Mouse (Mus musculus) layer of hippocampus, postnatal 10 days (tissue): ENCODE measurements around the gene Pamr1. TPM values are rescaled to one million over a fixed set of nuclear protein-coding genes. Genes with fewer than 3 reads are reported as not detected.

Source experiments
- DNase-seq, 2 experiments: peaks; one replicate each; pipeline ENCODE4 v3.0.0; 2021; ENCODE audit warnings: low spot score in 2 of 2
- long read RNA-seq: library from polyadenylated mRNA; stranded (forward); transcript quantifications from one replicate; pipeline ENCODE4 v2.0.0, GENCODE M21; 2023
- total RNA-seq, 2 experiments: library from RNA; stranded (reverse); gene quantifications; 2 replicates each; pipeline ENCODE4 v1.2.3; 2021

The Pamr1 gene
- total RNA-seq = 10 to 100 TPM; 11.1 to 13.3 TPM
- long read RNA-seq, transcript Pamr1-201 (11 exons, 2,864 nt) = major isoform, 5 of 9 reads
- long read RNA-seq, partial matches to known transcripts = 3 of 9 reads
- long read RNA-seq, other reads (novel, unspliced or antisense) = 1 of 9 reads

DNA sequence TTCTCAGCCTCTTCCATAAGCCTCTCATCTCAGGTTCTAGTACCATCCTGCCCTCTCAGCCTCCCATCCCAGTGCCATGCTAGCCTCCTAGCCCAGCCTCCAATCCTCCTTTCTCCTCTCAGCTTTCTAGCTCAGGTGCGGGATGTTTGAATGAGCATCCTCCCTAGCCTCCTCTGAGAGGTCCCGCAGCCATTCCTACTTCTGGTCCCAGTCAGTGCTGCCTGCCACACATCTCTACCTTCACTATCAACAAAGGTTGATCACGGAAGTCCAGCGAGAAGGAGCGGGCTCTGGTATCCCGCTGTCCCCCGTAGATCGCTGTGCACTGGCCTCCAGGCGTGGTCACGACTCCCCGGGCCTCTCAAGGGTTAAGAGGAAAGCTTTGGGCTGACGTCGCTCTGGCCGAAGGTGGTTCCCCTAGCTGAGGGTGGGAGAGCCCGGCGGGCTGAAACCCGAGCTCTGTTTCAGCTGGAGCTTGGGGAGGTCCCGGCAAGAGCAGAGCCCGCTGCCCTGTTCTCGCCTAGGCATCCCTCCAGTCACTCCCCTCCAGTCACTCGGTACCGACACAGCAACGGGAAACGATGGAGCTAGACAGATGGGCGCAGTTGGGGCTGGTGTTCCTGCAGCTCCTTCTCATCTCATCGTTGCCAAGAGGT lies at the start of gene Pamr1:
Gene Pamr1 (plus strand): TSS at position 402 of the 656 bp plus-strand sequence.
- peak; percentile 25 to 30 for DNase-seq

DNA sequence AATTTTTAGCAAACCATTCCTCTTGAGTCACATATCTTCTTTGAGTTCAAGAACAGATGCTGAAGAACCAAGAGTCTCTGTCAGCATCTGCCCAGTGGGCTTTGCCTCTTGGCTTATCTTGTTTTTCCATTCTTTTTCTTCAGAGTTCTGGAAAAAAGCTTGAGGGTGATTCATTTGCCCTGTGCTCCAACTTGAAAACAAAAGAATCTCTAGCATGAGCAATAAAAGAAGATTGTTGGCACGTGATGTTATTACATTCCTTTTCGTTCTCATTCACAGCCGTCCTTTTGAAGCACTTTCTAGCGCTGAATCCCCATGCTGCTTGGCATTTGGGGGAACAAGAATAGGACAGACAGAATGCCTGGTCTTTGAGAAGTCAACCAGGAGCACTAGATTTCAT lies 42.2 kb upstream of the Pamr1 start:
- no peak for DNase-seq

DNA sequence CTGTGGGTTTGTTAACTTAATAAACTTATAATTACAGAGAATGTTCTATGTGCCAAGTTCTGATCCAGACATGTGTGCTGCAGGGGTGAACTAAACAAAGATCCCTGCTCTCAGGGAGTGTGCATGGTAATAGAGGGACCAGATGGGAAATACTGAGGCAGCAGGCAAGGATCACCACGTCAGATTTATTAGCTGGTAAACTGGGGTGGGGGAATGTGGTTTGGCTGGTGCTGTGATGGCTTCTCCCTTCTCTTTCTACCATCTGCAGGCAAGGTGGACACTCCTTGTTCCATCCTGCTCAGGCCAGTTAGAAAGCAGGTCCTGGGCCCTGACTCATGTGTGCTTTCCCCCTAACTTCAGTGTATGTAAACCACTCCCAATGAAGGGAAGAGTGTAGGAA lies 41.7 kb upstream of the Pamr1 start:
- DNase-seq = no peak

DNA sequence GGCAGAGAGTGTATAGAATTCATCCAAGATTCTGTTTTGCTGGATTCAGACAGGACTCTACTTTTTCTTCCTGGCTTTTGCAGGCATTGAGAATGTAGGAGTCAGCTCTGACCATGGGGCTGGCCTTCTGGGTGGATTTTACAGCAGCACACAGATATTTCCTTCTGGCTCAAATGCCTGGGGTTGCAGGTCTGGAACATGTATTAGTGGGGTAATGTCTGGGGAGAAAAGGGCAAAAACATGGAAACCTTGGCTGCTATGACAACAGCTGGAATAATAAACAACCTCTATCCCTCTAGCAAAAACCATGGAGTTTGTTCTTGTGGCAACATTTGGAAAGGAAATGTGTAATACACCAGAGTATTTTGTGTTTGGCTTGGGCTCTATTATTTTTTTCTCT lies 29.9 kb upstream of the Pamr1 start:
- no peak for DNase-seq

DNA sequence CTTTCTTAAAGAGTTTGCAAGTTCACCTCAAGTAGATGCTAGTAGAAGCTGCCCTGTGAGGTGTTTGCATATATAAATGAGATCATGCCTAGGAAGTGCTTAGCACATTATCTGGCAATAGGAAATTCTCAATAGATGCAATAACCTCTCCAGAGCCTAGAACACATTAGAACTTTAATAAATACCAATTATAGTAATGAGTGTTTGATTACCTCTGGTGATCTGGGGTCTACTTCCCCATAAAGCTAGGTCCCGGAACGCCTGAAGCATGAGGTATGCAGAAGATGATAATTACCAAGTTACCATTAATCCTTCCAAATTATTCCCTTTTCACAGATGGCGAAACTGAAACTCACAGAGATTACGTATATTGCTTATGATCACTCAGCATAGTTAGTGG lies 22.2 kb upstream of the Pamr1 start:
- no peak for DNase-seq

DNA sequence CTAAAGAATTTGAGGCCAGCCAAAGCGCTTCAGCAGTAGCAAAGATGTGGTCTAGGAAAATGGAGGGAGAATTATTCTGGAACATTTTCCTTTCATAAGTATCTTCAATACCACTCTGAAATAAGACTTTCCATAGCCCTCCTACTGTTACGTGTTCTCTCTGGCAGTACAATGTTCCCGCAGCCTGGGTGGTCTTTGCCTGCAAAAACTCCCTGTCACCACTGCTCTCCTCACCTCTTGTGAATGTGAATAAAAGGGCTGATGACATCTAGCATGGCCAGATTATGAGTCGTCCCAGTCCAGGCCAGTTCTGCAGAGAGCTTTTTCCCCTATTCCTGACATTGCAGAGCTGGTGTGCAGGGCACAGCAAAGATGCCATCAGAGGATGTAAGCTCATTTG lies 16.4 kb upstream of the Pamr1 start:
- DNase-seq = no peak

DNA sequence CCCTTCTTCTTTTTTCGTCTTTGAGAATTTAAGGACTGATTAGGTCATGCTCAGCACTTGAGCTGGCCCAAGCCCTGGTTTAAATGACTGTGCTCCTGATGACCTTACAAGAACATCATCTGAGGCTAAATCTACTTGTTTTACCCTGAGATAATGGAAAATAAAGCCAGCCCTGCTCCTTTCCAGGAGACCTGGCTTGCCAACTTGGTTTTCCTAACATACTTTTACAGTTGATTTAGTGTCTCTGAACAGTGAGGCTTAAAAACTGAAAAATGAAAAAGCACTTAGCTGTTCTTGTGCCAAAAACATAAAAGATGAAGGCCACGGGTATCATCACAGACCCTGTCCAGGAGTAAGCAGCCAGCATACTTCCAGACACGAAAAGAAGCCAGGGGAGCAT lies 13.0 kb upstream of the Pamr1 start:
- no peak for DNase-seq

DNA sequence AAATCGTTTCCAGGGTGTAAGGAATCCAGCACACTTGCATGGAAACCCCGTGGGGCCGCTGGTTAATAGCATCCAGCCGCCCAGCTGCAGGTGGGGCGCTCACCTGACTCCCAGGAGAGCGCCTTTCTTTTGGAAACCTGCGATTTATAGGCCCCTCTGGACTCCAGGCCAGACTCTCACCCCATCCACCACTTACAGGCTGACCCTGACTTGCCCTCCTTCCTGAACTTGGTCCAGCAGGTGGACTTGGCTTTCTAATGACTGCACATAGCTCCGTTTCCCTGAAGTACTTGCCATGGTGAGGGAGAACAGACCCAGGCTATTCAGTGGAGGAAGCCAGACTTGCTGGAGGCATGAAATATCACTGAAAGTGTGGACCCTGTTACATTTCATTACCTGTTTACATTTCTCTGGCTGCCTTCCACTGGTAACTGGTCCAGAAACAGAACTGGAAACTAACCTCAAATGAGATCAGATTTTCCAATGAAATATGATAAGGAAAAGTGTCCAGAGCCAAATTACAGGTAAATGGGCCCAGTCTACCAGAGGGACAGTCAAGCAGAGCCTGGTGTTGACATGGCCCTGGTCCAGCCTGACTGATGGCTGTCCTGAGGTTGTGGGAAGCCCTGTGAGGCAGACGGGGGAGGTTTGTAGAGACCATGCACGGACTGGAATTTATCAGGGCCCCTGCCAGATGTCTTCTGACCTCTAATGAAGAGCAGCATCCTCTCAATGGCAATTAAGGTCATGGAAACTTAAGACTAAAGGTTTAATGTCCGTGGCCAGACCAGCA lies 9.2 kb upstream of the Pamr1 start:
- no peak for DNase-seq

DNA sequence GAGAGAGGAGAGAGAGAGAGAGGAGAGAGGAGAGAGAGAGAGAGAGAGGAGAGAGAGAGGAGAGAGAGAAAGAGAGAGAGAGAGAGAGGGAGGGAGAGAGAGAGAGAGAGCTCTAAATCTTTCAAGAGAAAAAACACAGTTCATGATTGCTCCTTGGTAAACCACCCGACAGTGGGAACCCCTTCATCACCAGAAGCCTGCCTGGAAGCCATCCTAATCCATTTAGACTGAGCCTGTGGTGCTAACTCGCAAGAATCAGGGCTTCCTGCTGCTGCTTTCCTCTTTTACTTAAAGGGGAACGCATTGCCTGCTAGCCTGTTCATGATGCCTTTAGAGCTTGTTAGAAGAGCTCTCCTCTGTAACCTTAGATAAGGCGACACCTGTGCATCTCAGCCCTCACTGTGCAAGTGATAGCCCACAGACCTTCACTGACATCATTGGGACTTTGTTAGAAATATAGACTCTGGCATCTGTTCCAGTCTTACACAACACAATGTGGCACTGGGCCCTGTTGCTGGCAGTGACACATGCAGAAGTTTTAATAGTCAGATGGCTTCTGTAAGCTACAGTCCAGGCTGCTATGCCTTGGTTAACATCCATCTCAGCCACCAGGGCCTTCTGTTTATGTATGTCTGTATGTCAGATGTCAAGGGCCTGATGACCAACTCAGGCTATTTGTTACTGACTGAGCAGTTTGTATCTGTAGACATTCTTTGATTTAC lies 8.2 kb upstream of the Pamr1 start:
- DNase-seq = peak; percentile 16 to 27

DNA sequence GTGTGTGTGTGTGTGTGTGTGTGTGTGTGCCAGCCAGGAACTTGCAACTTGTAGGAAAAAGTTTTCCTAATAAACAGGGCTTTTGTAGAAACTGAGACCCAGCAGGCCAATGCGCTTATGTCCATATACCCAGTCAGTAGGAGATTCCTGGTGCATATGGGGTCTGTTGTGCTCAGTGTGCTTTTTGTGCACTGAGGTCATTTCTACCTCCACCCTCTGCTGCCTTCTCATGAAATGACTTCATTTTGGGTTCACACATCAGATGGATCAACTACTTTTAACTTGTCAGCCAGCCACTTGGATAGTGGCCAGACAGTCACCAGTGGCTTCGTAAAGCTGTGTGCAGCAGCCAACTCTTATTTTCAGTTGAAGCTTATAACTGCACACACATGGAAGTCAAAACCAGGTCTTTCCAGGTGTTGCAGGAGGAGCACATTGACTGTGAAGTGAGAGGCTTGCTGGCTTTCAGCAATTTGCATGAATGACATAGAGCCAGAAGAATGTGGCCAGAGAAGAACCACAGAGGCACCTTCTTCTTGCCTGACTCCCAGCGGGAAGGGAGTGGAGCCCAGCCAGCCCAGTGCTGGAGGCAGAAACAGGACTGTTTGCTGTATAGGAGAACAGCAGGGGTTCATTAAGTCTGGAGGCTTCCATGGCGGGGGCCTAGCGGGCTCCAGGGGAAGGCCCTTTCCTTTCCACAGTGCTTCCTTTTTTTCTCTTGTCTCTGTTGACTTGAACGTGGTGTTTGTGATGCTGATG lies 5.7 kb upstream of the Pamr1 start:
- no peak for DNase-seq

DNA sequence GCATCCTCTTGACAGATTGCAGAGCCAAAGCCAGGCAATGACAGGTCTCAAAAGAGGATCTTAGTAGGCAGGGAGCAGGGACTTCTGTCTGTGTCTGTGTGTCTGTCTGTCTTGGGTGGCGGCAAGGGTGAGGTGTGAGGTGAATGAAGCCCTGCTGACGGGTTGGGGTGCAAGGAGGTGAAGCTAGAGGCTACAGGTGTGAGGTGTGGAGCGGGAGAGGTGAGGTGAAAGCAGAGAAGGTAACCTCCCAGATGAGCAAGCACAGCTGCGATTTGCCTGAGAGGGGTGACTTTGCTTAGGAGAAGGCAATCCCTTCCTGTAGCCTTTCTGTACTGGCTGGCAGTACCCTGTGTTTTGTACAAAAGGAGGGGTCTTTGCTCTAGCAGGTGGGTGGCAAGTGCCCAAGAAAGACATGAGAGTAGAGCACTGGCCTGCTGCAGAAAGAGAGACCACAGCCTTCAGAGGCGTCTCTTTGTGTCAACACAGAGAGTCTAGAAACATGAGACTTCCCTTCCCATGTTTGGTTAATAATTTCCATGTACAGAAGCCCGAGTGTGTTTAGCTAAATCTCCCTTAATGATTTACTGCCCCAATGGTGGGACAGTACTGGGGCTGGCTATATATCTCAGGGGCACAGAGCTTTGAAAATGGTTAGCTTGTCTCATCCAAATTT lies 1.2 kb downstream of the Pamr1 start:
- no peak for DNase-seq

DNA sequence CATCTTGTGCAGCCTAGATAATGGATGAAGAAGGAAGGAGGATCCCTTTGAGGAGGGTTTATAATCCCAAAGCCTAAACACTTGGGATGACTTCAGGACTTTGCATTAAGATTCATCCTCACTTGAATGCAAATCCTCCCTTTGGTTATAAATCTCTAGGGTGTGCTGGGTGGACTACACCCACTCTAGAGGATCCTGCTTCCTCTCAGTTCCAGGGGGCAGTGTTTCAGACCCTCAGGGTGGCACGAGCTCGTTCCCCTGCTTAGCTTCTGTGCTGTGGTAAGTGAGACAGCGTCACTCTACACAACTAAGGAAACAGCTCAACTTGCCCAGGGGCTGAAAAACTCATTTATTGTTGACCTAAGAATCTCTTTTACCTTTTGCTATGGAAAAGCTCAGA lies 1.8 kb downstream of the Pamr1 start:
- no peak for DNase-seq

DNA sequence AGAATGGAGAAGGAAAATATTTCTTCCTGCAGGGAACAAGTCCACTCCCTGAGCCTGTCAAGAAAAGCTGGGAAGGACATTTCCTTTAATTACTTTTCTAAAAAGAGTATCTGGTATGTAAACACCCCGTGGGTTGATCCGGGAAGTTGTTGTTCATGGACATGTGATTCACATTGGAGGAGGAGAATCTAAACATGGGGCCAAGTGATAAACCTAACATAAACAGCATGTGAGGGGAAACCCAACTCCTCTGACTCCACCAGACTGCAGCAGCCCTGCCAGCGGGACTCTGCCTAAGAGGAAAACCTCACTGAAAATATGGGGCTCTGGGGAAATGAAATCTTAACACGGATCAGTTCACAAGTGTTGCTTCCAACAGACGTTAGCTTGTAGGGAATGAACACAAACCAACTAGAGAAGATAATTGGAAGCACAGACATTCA lies 2.3 kb downstream of the Pamr1 start:
- DNase-seq = no peak

DNA sequence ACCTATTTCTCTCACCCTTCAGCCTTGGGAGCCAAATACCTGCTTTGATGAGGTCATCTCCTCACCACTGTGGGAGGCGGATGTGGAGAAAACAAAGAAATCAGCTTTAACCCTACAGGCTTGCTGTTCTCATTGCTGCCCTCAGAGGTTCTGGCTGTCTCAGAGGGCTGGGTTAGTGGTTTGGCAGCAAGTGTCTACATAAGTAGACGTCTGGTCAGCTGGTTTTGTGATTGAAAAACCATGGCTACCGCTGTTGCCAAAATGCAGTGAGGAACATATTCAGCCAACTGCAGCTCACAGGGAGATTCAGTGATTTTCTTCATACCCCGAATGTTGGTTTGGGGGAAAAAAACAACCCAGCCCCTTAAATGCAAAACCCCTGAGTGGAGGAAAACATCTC lies 7.3 kb downstream of the Pamr1 start:
- no peak for DNase-seq

DNA sequence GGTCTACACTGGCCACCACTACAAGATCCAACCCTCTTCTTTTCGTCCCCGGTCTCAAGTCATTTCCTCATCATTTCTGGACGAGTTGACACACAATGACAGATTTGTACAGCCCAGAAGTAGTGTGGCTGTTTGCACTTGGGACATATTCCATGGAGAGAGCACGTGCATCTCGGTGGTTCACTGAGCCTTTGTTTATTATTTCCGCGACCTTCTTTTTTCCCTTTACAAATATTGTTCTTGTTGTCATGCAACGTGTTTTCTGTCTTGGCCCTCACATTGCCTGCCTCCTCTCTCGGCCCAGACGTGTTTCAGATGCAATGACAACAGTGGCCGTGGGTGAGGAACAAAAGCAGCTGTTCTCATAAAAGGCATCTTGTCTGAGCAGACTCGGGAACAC lies 9.2 kb downstream of the Pamr1 start:
- no peak for DNase-seq

DNA sequence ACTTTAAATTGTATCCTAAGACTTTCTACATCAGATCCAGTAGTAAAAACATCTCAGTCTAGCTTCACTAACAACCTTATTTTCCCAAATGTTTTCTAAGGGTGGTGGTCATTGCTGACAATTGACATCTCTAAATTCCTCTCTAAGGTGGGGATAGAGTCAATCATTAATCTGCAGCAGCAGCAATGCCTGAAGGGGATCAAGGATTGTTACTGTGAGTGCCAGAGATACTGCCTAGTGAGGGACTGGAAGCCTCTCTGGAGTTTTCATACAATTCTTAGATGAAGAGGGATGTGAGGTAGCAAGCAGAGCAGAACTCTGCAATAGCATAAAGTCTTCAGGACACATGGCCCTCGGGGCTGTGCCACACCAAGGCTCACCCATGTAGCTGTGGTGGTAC lies 14.0 kb downstream of the Pamr1 start:
- no peak for DNase-seq

DNA sequence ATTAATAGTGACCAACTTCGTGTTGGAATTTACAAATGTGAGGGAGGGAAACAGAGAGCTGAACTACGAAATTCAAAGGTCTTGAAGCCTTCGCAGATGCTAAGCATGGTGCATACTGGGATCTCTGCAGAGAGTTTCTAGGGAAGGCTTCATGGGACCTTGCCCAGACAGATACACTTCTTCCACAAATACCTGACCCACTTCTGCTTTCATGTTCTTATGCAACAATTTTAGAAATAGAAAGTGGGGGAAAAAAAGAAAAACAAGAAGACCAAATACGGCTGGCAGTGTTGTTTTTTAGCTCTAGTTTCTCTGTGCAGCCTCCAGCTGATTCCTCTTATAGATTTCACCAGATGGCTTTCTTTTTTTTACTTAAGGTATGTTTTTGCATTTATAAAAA lies 29.4 kb downstream of the Pamr1 start:
- no peak for DNase-seq

DNA sequence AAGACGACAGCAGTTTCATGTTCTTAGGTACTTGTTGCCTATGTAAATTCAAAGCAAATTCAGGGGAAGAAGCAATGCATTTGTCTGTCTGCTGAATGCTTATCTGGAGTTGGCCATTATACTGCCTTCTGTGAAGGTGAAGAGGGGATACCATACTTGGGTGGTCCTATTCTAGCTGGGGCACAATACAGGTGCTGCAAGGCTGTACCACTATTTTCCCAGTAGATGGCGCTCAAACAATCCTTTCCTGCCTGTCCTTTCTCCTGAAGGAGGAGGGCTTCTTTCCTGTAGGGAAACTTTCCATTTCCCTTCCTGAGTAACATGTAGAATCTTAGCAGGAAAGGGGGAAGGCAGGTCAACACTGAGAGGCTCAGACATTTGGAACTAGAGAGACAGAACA lies 40.2 kb downstream of the Pamr1 start:
- DNase-seq = peak; percentile 46 to 54

DNA sequence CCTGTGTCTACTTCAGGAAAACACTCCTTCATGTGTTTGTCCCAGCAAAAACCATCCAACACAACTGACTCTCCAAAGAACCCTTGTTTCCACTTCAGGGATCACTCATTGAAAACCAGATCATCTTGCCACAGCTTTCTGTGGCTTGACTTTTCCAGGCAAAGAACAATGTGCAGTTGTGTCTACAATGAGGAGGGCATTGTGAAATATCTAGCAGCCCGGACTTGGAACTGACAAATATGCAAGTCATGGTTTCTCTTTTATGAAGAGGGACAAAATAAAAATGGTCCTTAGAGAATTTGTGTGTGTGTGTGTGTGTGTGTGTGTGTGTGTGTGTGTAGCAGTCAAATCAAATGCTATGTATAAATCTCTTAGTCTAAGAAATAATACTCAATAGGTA lies 44.7 kb downstream of the Pamr1 start:
- DNase-seq = no peak

DNA sequence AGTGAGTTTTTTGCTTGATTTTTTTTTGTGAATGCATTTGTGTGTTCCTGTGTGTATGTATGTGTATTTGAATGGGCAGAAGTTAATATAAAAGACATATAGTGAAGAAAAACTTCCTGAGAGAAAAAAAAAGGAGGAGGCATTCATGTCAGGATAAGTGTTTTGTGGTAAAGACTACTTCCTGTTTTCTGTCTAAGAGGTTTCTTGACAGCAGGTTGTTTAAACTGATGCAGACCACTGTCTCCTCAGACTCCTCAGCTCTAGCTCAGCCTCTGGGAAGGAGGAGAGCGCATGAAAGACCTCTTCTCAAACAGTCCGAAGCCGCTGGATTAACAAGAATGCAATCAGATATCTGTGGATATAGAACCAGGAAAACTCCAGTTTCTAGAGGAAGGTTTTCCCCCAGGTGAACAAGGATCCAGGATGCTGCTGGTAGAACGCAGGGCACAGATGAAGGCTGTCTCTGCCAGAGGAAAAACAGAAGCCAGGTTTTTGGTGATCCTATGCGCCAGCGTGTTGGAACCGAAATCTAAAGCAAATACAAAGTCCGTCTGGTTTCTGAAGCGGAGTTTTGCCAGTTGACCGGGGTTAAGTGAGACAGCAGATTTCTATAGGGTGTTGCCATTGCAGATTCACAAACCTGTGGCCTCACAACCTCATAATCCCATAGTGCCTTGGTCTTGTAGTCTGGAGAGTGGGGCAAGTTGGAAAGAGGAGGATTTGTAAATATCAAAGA lies 45.8 kb downstream of the Pamr1 start:
- no peak for DNase-seq
